Mouse (Mus musculus) neural tube, embryonic 15.5 days (tissue): ENCODE measurements around the gene Acsf2. TPM values are rescaled to one million over a fixed set of nuclear protein-coding genes. Genes with fewer than 3 reads are reported as not detected.

Experiments used
- polyA plus RNA-seq: library from polyadenylated mRNA; unstranded; fragments of >200 nt; fragmentation: Nextera tagmentation; extraction: Ambion mirVana; gene quantifications from 2 replicates; pipeline ENCODE4 v1.2.1, GENCODE M21; 2015

Gene Acsf2
- polyA plus RNA-seq, 1 experiment from 2014 or later = 1.1 TPM

Other genes with a start within 250 kb of the Acsf2 start
- gene Abcc3, start 208.9 kb downstream of the Acsf2 start, polyA plus RNA-seq = 1.1 and 1.7 TPM in 2 replicates
- gene Cacna1g, start 127.7 kb downstream of the Acsf2 start, polyA plus RNA-seq = 12.8 and 14.7 TPM in 2 replicates
- gene Spata20, start 115.7 kb downstream of the Acsf2 start, polyA plus RNA-seq = 0.28 and 0.42 TPM in 2 replicates
- 1.1 and 1.5 TPM in 2 replicates for gene Epn3, start 101.9 kb downstream of the Acsf2 start, polyA plus RNA-seq
- 2.0 and 2.8 TPM in 2 replicates for gene Mycbpap, start 80.1 kb downstream of the Acsf2 start, polyA plus RNA-seq
- gene Rsad1, start 52.6 kb downstream of the Acsf2 start, polyA plus RNA-seq = 9.4 and 10.4 TPM in 2 replicates
- gene Chad, start 36.8 kb downstream of the Acsf2 start, polyA plus RNA-seq = 1.2 and 1.8 TPM in 2 replicates
- gene Lrrc59, start 27.9 kb upstream of the Acsf2 start, polyA plus RNA-seq = 148 and 163 TPM in 2 replicates
- gene Mrpl27, start 51.9 kb upstream of the Acsf2 start, polyA plus RNA-seq = 146 and 154 TPM in 2 replicates
- gene Eme1, start 52.1 kb upstream of the Acsf2 start, polyA plus RNA-seq = 2.3 and 5.3 TPM in 2 replicates
- gene Xylt2, start 75.6 kb upstream of the Acsf2 start, polyA plus RNA-seq = 15.4 and 16.8 TPM in 2 replicates
- gene Gm11541, start 102.6 kb upstream of the Acsf2 start, polyA plus RNA-seq = 0.24 TPM in 1 of 2 replicates, not detected in the other
- gene Cdc34b, start 139.9 kb upstream of the Acsf2 start, polyA plus RNA-seq = not detected in 2 replicates
- gene Tmem92, start 180.8 kb upstream of the Acsf2 start, polyA plus RNA-seq = not detected in 2 replicates